Mouse (Mus musculus): Measurements from ENCODE around the gene Shisa7. TPM values are rescaled to one million over a fixed set of nuclear protein-coding genes. Genes with fewer than 3 reads are reported as not detected.

Gene Shisa7
- polyA plus RNA-seq, 1 experiment from 2014 or later, result 5.8 TPM

GRCm38 (mm10) chr7:4856508-4856907 is 12.0 kb upstream of the Shisa7 start:
- no peak overlapping the region for H3K4me3 ChIP-seq (ENCODE audit: low read depth, low read length)
- no peaks in the 10 kb centered on the region for H3K4me1 ChIP-seq (ENCODE audit: control insufficient read depth, insufficient read depth, low read length)
- no peaks in the 10 kb centered on the region; the same call in 1 of the 2 replicates for H3K27me3 ChIP-seq (replicated peaks; ENCODE audit: control insufficient read depth, insufficient read depth, low read length)
- DNase-seq (ENCODE audit: low spot score), result no peak
- WGBS, result 91% methylated on average over 9 of the region's 9 CpGs
- no peaks in the 10 kb centered on the region for H3K9me3 ChIP-seq (replicated peaks; ENCODE audit: control insufficient read depth, low read length)
- H3K36me3 ChIP-seq (ENCODE audit: control insufficient read depth, insufficient read depth, low read length), result no peaks in the 10 kb centered on the region
- H3K9ac ChIP-seq (ENCODE audit: low read length), result no peak overlapping the region
- no peak for ATAC-seq
- no peak overlapping the region for H3K27ac ChIP-seq (ENCODE audit: low read depth, low read length)
- H3K4me2 ChIP-seq (ENCODE audit: low read length), result no peak overlapping the region

GRCm38 (mm10) chr7:4853613-4854012 is 9.1 kb upstream of the Shisa7 start:
- Histone ChIP-seq H3K27me3 (replicated peaks; ENCODE audit: control insufficient read depth, insufficient read depth, low read length) (no peaks in the 10 kb centered on the region; the same call in 1 of the 2 replicates), H3K4me3 (ENCODE audit: low read depth, low read length) (no peak overlapping the region), H3K4me2 (ENCODE audit: low read length) (no peak overlapping the region), H3K9me3 (replicated peaks; ENCODE audit: control insufficient read depth, low read length) (no peaks in the 10 kb centered on the region), H3K36me3 (ENCODE audit: control insufficient read depth, insufficient read depth, low read length) (no peaks in the 10 kb centered on the region), H3K9ac (ENCODE audit: low read length) (no peak overlapping the region), H3K27ac (ENCODE audit: low read depth, low read length) (no peak overlapping the region), H3K4me1 (ENCODE audit: control insufficient read depth, insufficient read depth, low read length) (no peaks in the 10 kb centered on the region)
- WGBS, result 91% methylated on average over 3 of the region's 3 CpGs
- no peak for DNase-seq (ENCODE audit: low spot score)
- no peak for ATAC-seq

- Histone ChIP-seq H3K27ac (ENCODE audit: low read depth, low read length) (no peak overlapping the region), H3K36me3 (ENCODE audit: control insufficient read depth, insufficient read depth, low read length) (no peaks in the 10 kb centered on the region), H3K9ac (ENCODE audit: low read length) (no peak overlapping the region), H3K4me1 (ENCODE audit: control insufficient read depth, insufficient read depth, low read length) (no peaks in the 10 kb centered on the region), H3K4me2 (ENCODE audit: low read length) (no peak overlapping the region), H3K9me3 (replicated peaks; ENCODE audit: control insufficient read depth, low read length) (no peaks in the 10 kb centered on the region), H3K4me3 (ENCODE audit: low read depth, low read length) (no peak overlapping the region), H3K27me3 (replicated peaks; ENCODE audit: control insufficient read depth, insufficient read depth, low read length) (no peaks in the 10 kb centered on the region; the same call in 1 of the 2 replicates)
- 66% methylated on average over 8 of the region's 8 CpGs for WGBS
- no peak for ATAC-seq
- no peak for DNase-seq (ENCODE audit: low spot score)
Observed at GRCm38 (mm10) chr7:4851315-4851688, 6.8 kb upstream of the Shisa7 start.

GRCm38 (mm10) chr7:4850621-4851314 is 6.3 kb upstream of the Shisa7 start:
- Histone ChIP-seq H3K4me3 (ENCODE audit: low read depth, low read length) (no peak overlapping the region), H3K9me3 (replicated peaks; ENCODE audit: control insufficient read depth, low read length) (no peaks in the 10 kb centered on the region), H3K4me1 (ENCODE audit: control insufficient read depth, insufficient read depth, low read length) (no peaks in the 10 kb centered on the region), H3K27ac (ENCODE audit: low read depth, low read length) (no peak overlapping the region), H3K4me2 (ENCODE audit: low read length) (no peak overlapping the region), H3K36me3 (ENCODE audit: control insufficient read depth, insufficient read depth, low read length) (no peaks in the 10 kb centered on the region), H3K27me3 (replicated peaks; ENCODE audit: control insufficient read depth, insufficient read depth, low read length) (no peaks in the 10 kb centered on the region; the same call in 1 of the 2 replicates), H3K9ac (ENCODE audit: low read length) (no peak overlapping the region)
- WGBS, result 80% methylated on average over 11 of the region's 11 CpGs
- DNase-seq (ENCODE audit: low spot score), result no peak
- ATAC-seq, result no peak

GRCm38 (mm10) chr7:4849372-4849771 is 4.9 kb upstream of the Shisa7 start:
- no peak for DNase-seq (ENCODE audit: low spot score)
- H3K4me3 ChIP-seq (ENCODE audit: low read depth, low read length), result no peak overlapping the region
- H3K4me1 ChIP-seq (ENCODE audit: control insufficient read depth, insufficient read depth, low read length), result no peaks in the 10 kb centered on the region; the same call in 1 of the 2 replicates
- no peak for ATAC-seq
- no peaks in the 10 kb centered on the region for H3K9me3 ChIP-seq (replicated peaks; ENCODE audit: control insufficient read depth, low read length)
- H3K27me3 ChIP-seq (replicated peaks; ENCODE audit: control insufficient read depth, insufficient read depth, low read length), result no peaks in the 10 kb centered on the region; the same call in 1 of the 2 replicates
- no peak overlapping the region for H3K9ac ChIP-seq (ENCODE audit: low read length)
- no peak overlapping the region for H3K27ac ChIP-seq (ENCODE audit: low read depth, low read length)
- WGBS, result 65% methylated on average over 9 of the region's 9 CpGs
- H3K4me2 ChIP-seq (ENCODE audit: low read length), result no peak overlapping the region
- H3K36me3 ChIP-seq (ENCODE audit: control insufficient read depth, insufficient read depth, low read length), result no peaks in the 10 kb centered on the region

- no peaks in the 10 kb centered on the region for H3K36me3 ChIP-seq (ENCODE audit: control insufficient read depth, insufficient read depth, low read length)
- peak overlapping the region; percentile 50 for H3K4me3 ChIP-seq (ENCODE audit: low read depth, low read length)
- DNase-seq (ENCODE audit: low spot score), result peak; percentile 95
- H3K27me3 ChIP-seq (replicated peaks; ENCODE audit: control insufficient read depth, insufficient read depth, low read length), result peaks cover 7% of the 10 kb centered on the region
- peaks cover 19% of the 10 kb centered on the region for H3K4me1 ChIP-seq (ENCODE audit: control insufficient read depth, insufficient read depth, low read length)
- H3K27ac ChIP-seq (ENCODE audit: low read depth, low read length), result peak overlapping the region; percentile 84
- peak overlapping the region; percentile 63 for H3K9ac ChIP-seq (ENCODE audit: low read length)
- ATAC-seq, result peak; percentile 84
- WGBS, result 3% methylated on average over 13 of the region's 13 CpGs
- H3K4me2 ChIP-seq (ENCODE audit: low read length), result peak overlapping the region; percentile 93
- no peaks in the 10 kb centered on the region for H3K9me3 ChIP-seq (replicated peaks; ENCODE audit: control insufficient read depth, low read length)
Observed at GRCm38 (mm10) chr7:4844917-4845309, 417 bp upstream of the Shisa7 start.

- peak overlapping the region; percentile 84 for H3K27ac ChIP-seq (ENCODE audit: low read depth, low read length)
- H3K9me3 ChIP-seq (replicated peaks; ENCODE audit: control insufficient read depth, low read length), result no peaks in the 10 kb centered on the region
- peak; percentile 90 for DNase-seq (ENCODE audit: low spot score)
- H3K4me1 ChIP-seq (ENCODE audit: control insufficient read depth, insufficient read depth, low read length), result peaks cover 19% of the 10 kb centered on the region
- peak overlapping the region; percentile 50 for H3K4me3 ChIP-seq (ENCODE audit: low read depth, low read length)
- H3K36me3 ChIP-seq (ENCODE audit: control insufficient read depth, insufficient read depth, low read length), result no peaks in the 10 kb centered on the region
- H3K27me3 ChIP-seq (replicated peaks; ENCODE audit: control insufficient read depth, insufficient read depth, low read length), result peaks cover 7% of the 10 kb centered on the region
- ATAC-seq, result peak; percentile 65
- H3K4me2 ChIP-seq (ENCODE audit: low read length), result peak overlapping the region; percentile 93
- H3K9ac ChIP-seq (ENCODE audit: low read length), result peak overlapping the region; percentile 63
- WGBS, result 1% methylated on average over 34 of the region's 34 CpGs
Observed at GRCm38 (mm10) chr7:4843604-4844244, 772 bp downstream of the Shisa7 start.

- Histone ChIP-seq H3K27me3 (replicated peaks; ENCODE audit: control insufficient read depth, insufficient read depth, low read length) (peaks cover 7% of the 10 kb centered on the region), H3K27ac (ENCODE audit: low read depth, low read length) (peak overlapping the region; percentile 84), H3K9me3 (replicated peaks; ENCODE audit: control insufficient read depth, low read length) (no peaks in the 10 kb centered on the region), H3K36me3 (ENCODE audit: control insufficient read depth, insufficient read depth, low read length) (no peaks in the 10 kb centered on the region), H3K4me1 (ENCODE audit: control insufficient read depth, insufficient read depth, low read length) (peaks cover 19% of the 10 kb centered on the region), H3K4me3 (ENCODE audit: low read depth, low read length) (peak overlapping the region; percentile 50), H3K9ac (ENCODE audit: low read length) (peak overlapping the region; percentile 38), H3K4me2 (ENCODE audit: low read length) (peak overlapping the region; percentile 93)
- DNase-seq (ENCODE audit: low spot score) (peak; percentile 45), ATAC-seq (peak; percentile 38)
- WGBS, result under 1% methylated on average over 16 of the region's 16 CpGs
Observed at GRCm38 (mm10) chr7:4842634-4843131, 1.8 kb downstream of the Shisa7 start.

- Histone ChIP-seq H3K27ac (ENCODE audit: low read depth, low read length) (peak overlapping the region; percentile 84; the same call in 1 of the 2 replicates), H3K4me1 (ENCODE audit: control insufficient read depth, insufficient read depth, low read length) (peaks cover 19% of the 10 kb centered on the region), H3K36me3 (ENCODE audit: control insufficient read depth, insufficient read depth, low read length) (no peaks in the 10 kb centered on the region), H3K9me3 (replicated peaks; ENCODE audit: control insufficient read depth, low read length) (no peaks in the 10 kb centered on the region), H3K9ac (ENCODE audit: low read length) (peak overlapping the region; percentile 38), H3K4me3 (ENCODE audit: low read depth, low read length) (peak overlapping the region; percentile 50; the same call in 1 of the 2 replicates), H3K27me3 (replicated peaks; ENCODE audit: control insufficient read depth, insufficient read depth, low read length) (peaks cover 7% of the 10 kb centered on the region), H3K4me2 (ENCODE audit: low read length) (peak overlapping the region; percentile 93)
- peak; percentile 33 for DNase-seq (ENCODE audit: low spot score)
- peak; percentile 13 for ATAC-seq
- WGBS, result 46% methylated on average over 5 of the region's 5 CpGs
Observed at GRCm38 (mm10) chr7:4842077-4842476, 2.4 kb downstream of the Shisa7 start.

All from forebrain, embryonic 14.5 days (tissue).